Mouse (Mus musculus) G1E-ER4 (cell line): ENCODE results near the gene Kcnj9. TPM values are rescaled to one million over a fixed set of nuclear protein-coding genes. Genes with fewer than 3 reads are reported as not detected.

ENCODE experiments used
- GATA1 ChIP-seq: IDR thresholded peaks from one replicate; pipeline ENCODE4 v1.8.0; 2012; ENCODE audit warnings: low read length, inconsistent platforms
- polyA plus RNA-seq: library from polyadenylated mRNA; stranded (reverse); fragments of >175 nt; gene quantifications from 2 replicates; pipeline ENCODE4 v1.2.3, GENCODE M21; 2012

The Kcnj9 gene
- polyA plus RNA-seq, 1 experiment: not detected

GRCm38 (mm10) chr1:172323801-172324359, 5.2 kb downstream of the Kcnj9 start:
- TF ChIP-seq GATA1: no peak

- no peak for TF ChIP-seq GATA1
These were observed 5.8 kb downstream of the Kcnj9 start for GRCm38 (mm10) chr1:172323298-172323697.

GRCm38 (mm10) chr1:172322725-172323124, 6.4 kb downstream of the Kcnj9 start:
- TF ChIP-seq GATA1: no peak

GRCm38 (mm10) chr1:172319921-172320411, 9.2 kb downstream of the Kcnj9 start:
- no peak for TF ChIP-seq GATA1

GRCm38 (mm10) chr1:172319346-172319745, 9.8 kb downstream of the Kcnj9 start:
- TF ChIP-seq GATA1: no peak

- TF ChIP-seq GATA1: no peak
These were observed 10.6 kb downstream of the Kcnj9 start for GRCm38 (mm10) chr1:172318424-172319035.

- no peak for TF ChIP-seq GATA1
These were observed 11.2 kb downstream of the Kcnj9 start for GRCm38 (mm10) chr1:172317946-172318345.

- no peak for TF ChIP-seq GATA1
These were observed 11.7 kb downstream of the Kcnj9 start for GRCm38 (mm10) chr1:172317431-172317830.

GRCm38 (mm10) chr1:172314911-172315310, 14.2 kb downstream of the Kcnj9 start:
- no peak for TF ChIP-seq GATA1

GRCm38 (mm10) chr1:172313613-172314411, 15.3 kb downstream of the Kcnj9 start:
- no peak for TF ChIP-seq GATA1

- TF ChIP-seq GATA1: no peak
These were observed 16.2 kb downstream of the Kcnj9 start for GRCm38 (mm10) chr1:172312768-172313561.

- no peak for TF ChIP-seq GATA1
These were observed 17.0 kb downstream of the Kcnj9 start for GRCm38 (mm10) chr1:172311921-172312767.

- no peak for TF ChIP-seq GATA1
These were observed 17.7 kb downstream of the Kcnj9 start for GRCm38 (mm10) chr1:172311248-172311906.
